In the genomic region with DNA sequence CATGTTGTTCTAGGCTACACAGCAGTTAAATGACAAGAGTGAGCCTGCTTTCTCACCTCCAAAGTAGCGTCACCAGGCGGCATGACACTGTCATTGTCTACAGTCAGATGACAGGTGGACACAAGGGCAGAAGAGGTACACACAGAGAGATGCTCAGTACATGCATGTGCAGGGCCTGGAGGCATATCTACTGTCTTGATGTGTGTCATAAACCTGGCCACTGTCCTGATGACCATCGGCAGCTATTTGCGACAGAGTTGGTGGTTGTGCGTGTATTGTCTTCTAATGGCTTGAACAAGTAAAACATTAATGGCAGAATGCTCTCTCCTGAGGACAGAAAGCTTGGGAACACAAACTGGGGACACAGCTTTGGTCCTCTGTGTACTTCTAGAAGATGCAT, we compare ENCODE assay signal across 18 mouse cellular contexts. TPM values are rescaled to one million over a fixed set of nuclear protein-coding genes. Genes with fewer than 3 reads are reported as not detected.
"Had no signal": no experiment of that assay in that cellular context is flagged by ENCODE, and none has a peak within 500 bp of the region (broad histone marks: within the 10 kb centered on the region; RNA-seq: fewer than 3 reads in every experiment).

No protein-coding gene starts in this region.

- H3K27ac ChIP-seq: midbrain, embryonic 10.5 days; midbrain, embryonic 12.5 days; neural tube, embryonic 13.5 days; neural tube, embryonic 15.5 days; stomach, embryonic 15.5 days; stomach, postnatal 0 days had no signal

- ATAC-seq: midbrain, embryonic 16.5 days had no signal

- H3K9ac ChIP-seq: lung, embryonic 14.5 days; midbrain, embryonic 12.5 days; neural tube, embryonic 13.5 days; neural tube, embryonic 15.5 days; stomach, embryonic 15.5 days had no signal

- H3K36me3 ChIP-seq: midbrain, embryonic 10.5 days; midbrain, embryonic 12.5 days; neural tube, embryonic 13.5 days; neural tube, embryonic 15.5 days; stomach, embryonic 15.5 days had no signal

- H3K4me3 ChIP-seq: midbrain, embryonic 10.5 days; midbrain, embryonic 12.5 days; myocyte; neural tube, embryonic 13.5 days; neural tube, embryonic 15.5 days; stomach, embryonic 15.5 days had no signal

- H3K9me3 ChIP-seq: midbrain, embryonic 10.5 days; midbrain, embryonic 12.5 days; neural tube, embryonic 13.5 days; neural tube, embryonic 15.5 days; stomach, embryonic 15.5 days had no signal

- H3K4me2 ChIP-seq: lung, embryonic 14.5 days; midbrain, embryonic 12.5 days; neural tube, embryonic 13.5 days; neural tube, embryonic 15.5 days; stomach, embryonic 15.5 days had no signal

- DNase-seq: lung, adult 18-20 months; lung, embryonic 14.5 days; lung, postnatal 10 days; lung, postnatal 4 days; midbrain, embryonic 14.5 days; retina, postnatal 1 day; right cerebral cortex, postnatal 14 days; thymus, adult 2 months; thymus, postnatal 25 days; thymus, postnatal 4 days had no signal

RNA-seq across cellular contexts. Expression of a gene that starts 5.0 kb away (rescaled TPM):
- polyA plus RNA-seq: myocyte had no signal
